Comparison of ENCODE assay signal across 9 mouse cellular contexts in the genomic region with DNA sequence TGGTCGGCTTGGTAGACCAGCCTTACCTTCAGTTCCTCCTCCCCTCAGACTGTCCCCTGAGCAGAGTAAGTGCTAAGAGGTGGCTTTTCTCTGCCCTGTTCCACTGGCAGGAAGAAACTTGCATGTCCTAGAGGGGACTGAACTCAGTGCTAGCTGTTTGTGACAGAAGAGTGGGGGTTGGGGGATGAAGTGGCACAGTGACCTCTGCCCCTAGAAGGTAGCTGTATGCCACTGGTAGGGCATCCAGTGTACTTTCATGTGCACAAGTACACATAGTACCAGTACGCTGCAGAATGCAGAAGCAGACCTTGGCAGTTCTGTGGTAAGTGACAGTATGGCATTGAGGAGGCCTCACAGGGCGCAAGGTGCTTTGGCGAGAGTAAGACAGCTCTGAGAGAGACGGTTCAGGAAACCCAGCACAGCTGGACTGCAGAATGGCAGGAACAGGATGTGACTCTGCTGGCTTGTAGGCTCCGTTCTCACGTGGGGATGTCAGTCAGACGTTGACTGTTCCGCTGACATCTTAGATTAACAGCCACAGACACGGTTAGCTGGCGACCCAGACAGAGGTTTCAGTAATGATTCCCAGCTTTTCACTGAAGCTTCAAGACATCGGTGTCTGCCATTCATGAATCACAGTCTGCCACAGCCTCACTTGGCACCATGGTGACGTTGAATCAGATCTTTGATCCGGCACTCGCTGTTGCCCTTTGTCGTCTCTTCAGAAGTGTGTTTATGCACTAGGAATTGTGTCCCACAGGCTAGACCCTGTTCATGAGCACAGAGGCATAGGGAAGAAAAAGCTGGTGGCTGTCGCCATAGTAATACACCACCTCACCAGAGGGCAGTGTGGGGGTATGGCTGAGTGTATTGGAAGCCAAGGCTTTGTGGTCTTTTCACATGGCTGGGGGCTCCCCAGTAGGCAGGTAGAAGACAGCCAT.
DNase-seq lines count a peak whose midpoint lies in the region; ATAC-seq and TF ChIP-seq lines count a peak whose summit lies in the region.
"Had no signal": no experiment of that assay in that cellular context is flagged by ENCODE, and none has a peak within 500 bp of the region (broad histone marks: within the 10 kb centered on the region; RNA-seq: fewer than 3 reads in every experiment).

No protein-coding gene starts in this region.

- no peaks in the 10 kb centered on the region for H3K79me2 ChIP-seq in heart, adult 2 months (replicated peaks; ENCODE audit: control insufficient read depth, insufficient read depth, low read length)

- no peak for TF ChIP-seq POLR2A in heart, adult 2 months (IDR thresholded peaks at IDR 0.05; ENCODE audit: insufficient read depth, low read depth, low read length)

- H3K36me3 ChIP-seq in heart, embryonic 16.5 days (ENCODE audit: control insufficient read depth, insufficient read depth): no peaks in the 10 kb centered on the region
- H3K36me3 ChIP-seq in heart, adult 2 months (ENCODE audit: control insufficient read depth, insufficient read depth, low read length): peaks cover 3% of the 10 kb centered on the region; the same call in 1 of the 2 replicates
- no peaks in the 10 kb centered on the region for H3K36me3 ChIP-seq in midbrain, embryonic 16.5 days (ENCODE audit: control insufficient read depth, insufficient read depth, low read length)
- H3K36me3 ChIP-seq: embryonic facial prominence, embryonic 12.5 days had no signal

- no peak overlapping the region for H3K4me3 ChIP-seq in heart, embryonic 16.5 days (ENCODE audit: low read length)
- no peak overlapping the region for H3K4me3 ChIP-seq in heart, adult 2 months
- no peak overlapping the region for H3K4me3 ChIP-seq in midbrain, embryonic 16.5 days (ENCODE audit: low read depth, low read length)
- H3K4me3 ChIP-seq: embryonic facial prominence, embryonic 12.5 days had no signal

- no peak overlapping the region for H3K4me2 ChIP-seq in heart, embryonic 16.5 days (ENCODE audit: low read depth, low read length)
- H3K4me2 ChIP-seq in midbrain, embryonic 16.5 days (ENCODE audit: low read length): no peak overlapping the region
- H3K4me2 ChIP-seq: embryonic facial prominence, embryonic 12.5 days had no signal

- no peak for TF ChIP-seq EP300 in heart, adult 2 months (IDR thresholded peaks at IDR 0.05; ENCODE audit: insufficient read depth, low read depth, low read length)

- intact Hi-C loops in heart, adult 2 months (cut with DNase I): loop anchor here (5.0 kb wide), 1 partner anchor 80 kb away; a partner anchor contains a TSS
- intact Hi-C loops in left cerebral cortex, postnatal 36 days (cut with DNase I): no loop called here

- TF ChIP-seq CTCF in heart, adult 2 months (IDR thresholded peaks at IDR 0.05): no peak

- no peak overlapping the region for H3K9ac ChIP-seq in heart, embryonic 16.5 days (ENCODE audit: low read length)
- no peak overlapping the region for H3K9ac ChIP-seq in heart, adult 2 months (ENCODE audit: low read depth, low read length)
- H3K9ac ChIP-seq in midbrain, embryonic 16.5 days (ENCODE audit: low read depth, low read length): no peak overlapping the region
- H3K9ac ChIP-seq: embryonic facial prominence, embryonic 12.5 days had no signal

- peaks cover 3% of the 10 kb centered on the region for H3K27me3 ChIP-seq in heart, embryonic 16.5 days (ENCODE audit: control insufficient read depth, insufficient read depth, low read length)
- no peaks in the 10 kb centered on the region for H3K27me3 ChIP-seq in heart, adult 2 months (ENCODE audit: control insufficient read depth, insufficient read depth, low read length)
- no peaks in the 10 kb centered on the region for H3K27me3 ChIP-seq in midbrain, embryonic 16.5 days (ENCODE audit: control insufficient read depth, insufficient read depth, low read depth, low read length)
- H3K27me3 ChIP-seq: embryonic facial prominence, embryonic 12.5 days had no signal

- H3K9me3 ChIP-seq in heart, embryonic 16.5 days (replicated peaks; ENCODE audit: control insufficient read depth, low read length): no peaks in the 10 kb centered on the region
- H3K9me3 ChIP-seq in midbrain, embryonic 16.5 days (replicated peaks; ENCODE audit: control insufficient read depth, low read length, poor library complexity, severe bottlenecking): no peaks in the 10 kb centered on the region
- H3K9me3 ChIP-seq: embryonic facial prominence, embryonic 12.5 days had no signal

- no peak for DNase-seq in heart, adult 2 months
- DNase-seq in cerebellum, postnatal 10 days: no peak
- DNase-seq in frontal cortex, postnatal 25 days (ENCODE audit: low spot score in 2 of 2): no peak
- no peak for DNase-seq in left cerebral cortex, postnatal 36 days (ENCODE audit: low spot score in 2 of 2)

- ATAC-seq in heart, embryonic 16.5 days (replicated peaks; ENCODE audit: extremely low read depth, insufficient read depth, low FRiP score): peak; percentile 43
- peak; percentile 76 for ATAC-seq in CD4-positive, CD25-positive, alpha-beta regulatory T cell, adult 4 months
- peak; percentile 90 for ATAC-seq in hematopoietic stem cell, adult 5-6 weeks (replicated peaks in 1 of 2; ENCODE audit: insufficient read depth in 1 of 2, low FRiP score in 2 of 2, low TSS enrichment in 1 of 2, low read depth in 1 of 2, poor library complexity in 2 of 2, severe bottlenecking in 2 of 2)
- ATAC-seq in midbrain, embryonic 16.5 days: peak; percentile 30; the same call in 1 of the 2 replicates

- H3K27ac ChIP-seq in heart, embryonic 16.5 days (ENCODE audit: low read length): no peak overlapping the region
- H3K27ac ChIP-seq in heart, adult 2 months: no peak overlapping the region
- H3K27ac ChIP-seq in midbrain, embryonic 16.5 days (ENCODE audit: low read length): no peak overlapping the region
- H3K27ac ChIP-seq: embryonic facial prominence, embryonic 12.5 days had no signal

- 54% methylated on average over 17 of the region's 17 CpGs for WGBS in heart, embryonic 16.5 days
- WGBS in heart, adult 2 months: 50% methylated on average over 17 of the region's 17 CpGs
- WGBS in midbrain, embryonic 16.5 days: 37% methylated on average over 17 of the region's 17 CpGs

- H3K4me1 ChIP-seq in heart, embryonic 16.5 days (ENCODE audit: control insufficient read depth, insufficient read depth, low read length): peaks cover 22% of the 10 kb centered on the region
- peaks cover 22% of the 10 kb centered on the region for H3K4me1 ChIP-seq in heart, adult 2 months (ENCODE audit: control insufficient read depth, insufficient read depth, low read length)
- peaks cover 34% of the 10 kb centered on the region for H3K4me1 ChIP-seq in midbrain, embryonic 16.5 days (ENCODE audit: control insufficient read depth, insufficient read depth, low read length)

Comparison
In these comparisons a context has a peak if more than half of its experiments do, and no peak if none do; other contexts are left out.
1. ATAC-seq: peak in every context shown above with its lines; median percentile 90 in hematopoietic stem cell, adult 5-6 weeks; 76 in CD4-positive, CD25-positive, alpha-beta regulatory T cell, adult 4 months; 43 in heart, embryonic 16.5 days; 30 in midbrain, embryonic 16.5 days.